Mouse (Mus musculus) cortical plate, adult 2 months (tissue): ENCODE data around the gene Pbld2.

Experiments used
- CTCF ChIP-seq: fragments of 200-500 bp; IDR thresholded peaks from 2 replicates; pipeline ENCODE4 v1.5.1; 2011; ENCODE audit warnings: mild to moderate bottlenecking, control low read depth, low read length; ENCODE audit not compliant: insufficient read depth; ENCODE audit errors: extremely low read depth
- POLR2A ChIP-seq: fragments of 200-500 bp; IDR thresholded peaks from 2 replicates; pipeline ENCODE4 v1.6.1; 2011; ENCODE audit warnings: mild to moderate bottlenecking, low read length, control low read depth; ENCODE audit not compliant: insufficient read depth; ENCODE audit errors: extremely low read depth

GRCm38 (mm10) chr10:63056966-63057750 is 33.0 kb downstream of the Pbld2 start:
- no peak for TF ChIP-seq CTCF
- no peak for TF ChIP-seq POLR2A
